Mouse (Mus musculus) embryonic fibroblast, embryonic 13.5 days (primary cell): ENCODE data around the gene Gm498. TPM values are rescaled to one million over a fixed set of nuclear protein-coding genes. Genes with fewer than 3 reads are reported as not detected.

Experiments used
- H3K27ac ChIP-seq: 2 replicates; pipeline ENCODE4 v1.5.1; 2012; ENCODE audit warnings: low read length, control low read depth, inconsistent platforms; ENCODE audit not compliant: insufficient read depth
- H3K4me1 ChIP-seq: 2 replicates; pipeline ENCODE4 v1.6.1; 2011; ENCODE audit warnings: low read length; ENCODE audit not compliant: control insufficient read depth, insufficient read depth
- H3K4me3 ChIP-seq: 2 replicates; pipeline ENCODE4 v1.5.1; 2011; ENCODE audit warnings: mild to moderate bottlenecking, control low read depth, low read length; ENCODE audit not compliant: insufficient read depth
- CTCF ChIP-seq: IDR thresholded peaks from 2 replicates; pipeline ENCODE4 v1.5.1; 2011; ENCODE audit warnings: mild to moderate bottlenecking, control low read depth, low read length, moderate library complexity, borderline replicate concordance; ENCODE audit not compliant: insufficient read depth
- POLR2A ChIP-seq: IDR thresholded peaks from 2 replicates; pipeline ENCODE4 v1.6.1; 2011; ENCODE audit warnings: low read depth, mild to moderate bottlenecking, control low read depth, low read length, moderate library complexity
- polyA plus RNA-seq: library from polyadenylated mRNA; stranded (reverse); fragments of >200 nt; gene quantifications from 2 replicates; pipeline ENCODE4 v1.2.4, GENCODE M21; 2011; ENCODE audit warnings: low read depth; ENCODE audit not compliant: missing spikeins, insufficient read length

Gm498 gene
- polyA plus RNA-seq, 1 experiment = not detected

DNA sequence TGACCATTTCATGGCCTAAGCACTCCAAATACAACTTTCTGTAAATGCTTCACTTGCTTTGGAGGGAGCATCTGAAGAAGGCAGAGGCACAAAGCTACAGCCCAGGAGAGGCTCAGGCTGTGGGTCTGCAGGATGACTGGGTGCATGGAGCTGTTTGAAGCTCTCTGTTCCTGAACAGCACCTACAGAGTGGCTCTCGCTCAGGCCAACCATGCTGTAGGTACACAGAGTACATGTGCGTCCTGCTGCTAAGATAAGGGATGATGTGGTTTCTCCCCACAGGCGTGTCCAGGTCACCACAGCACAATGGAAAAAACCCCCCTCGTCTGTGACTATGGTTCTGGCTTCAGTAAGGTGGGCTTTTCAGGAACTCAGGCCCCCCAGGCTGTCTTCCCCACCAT, 2.2 kb downstream of the Gm498 start:
- H3K27ac ChIP-seq = no peak overlapping the region
- TF ChIP-seq POLR2A (no peak), CTCF (no peak)
- H3K4me1 ChIP-seq = no peaks in the 10 kb centered on the region
- no peak overlapping the region for H3K4me3 ChIP-seq

DNA sequence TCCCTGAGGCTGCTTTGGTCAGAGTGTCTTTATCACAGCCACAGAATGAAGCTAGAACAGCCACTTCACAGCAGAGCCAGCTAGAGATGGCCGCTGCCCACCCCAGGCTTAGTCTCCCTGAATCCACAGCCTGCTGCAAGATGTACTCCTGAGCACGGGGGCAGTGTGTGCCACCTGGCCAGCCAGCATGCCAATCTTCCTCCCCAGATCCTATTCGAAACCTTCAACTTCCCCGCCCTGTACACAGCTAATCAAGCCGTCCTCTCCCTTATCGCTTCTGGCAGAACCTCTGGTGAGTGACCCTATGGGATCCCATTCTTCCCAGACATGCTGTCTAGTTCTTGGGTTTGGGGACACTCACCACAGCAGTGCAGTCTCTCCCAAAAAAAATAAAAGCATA, 17.1 kb downstream of the Gm498 start:
- Histone ChIP-seq H3K4me1 (no peaks in the 10 kb centered on the region), H3K27ac (no peak overlapping the region), H3K4me3 (no peak overlapping the region)
- TF ChIP-seq POLR2A (no peak), CTCF (no peak)

DNA sequence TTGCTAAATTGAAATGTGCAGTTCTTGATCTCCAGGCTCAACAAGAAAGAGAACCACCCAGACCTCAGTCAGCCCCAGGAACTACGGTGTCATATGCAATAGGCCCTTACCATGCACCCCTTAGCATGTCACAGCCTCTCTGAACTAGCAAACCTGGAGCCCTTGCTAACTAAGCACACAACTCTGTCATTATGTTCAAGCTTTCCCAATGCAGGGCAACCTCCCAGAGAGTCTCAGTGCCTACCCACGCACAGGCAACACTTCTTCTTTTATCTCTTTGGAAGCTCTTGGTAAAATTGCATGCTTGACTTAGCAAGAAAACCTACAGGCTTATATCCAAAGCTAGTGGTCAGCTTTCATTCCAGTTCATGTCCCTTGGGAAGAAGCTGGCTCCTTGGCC, 24.5 kb downstream of the Gm498 start:
- no peak overlapping the region for H3K27ac ChIP-seq
- TF ChIP-seq POLR2A = no peak
- TF ChIP-seq CTCF = no peak
- no peak overlapping the region for H3K4me3 ChIP-seq
- no peaks in the 10 kb centered on the region for H3K4me1 ChIP-seq

DNA sequence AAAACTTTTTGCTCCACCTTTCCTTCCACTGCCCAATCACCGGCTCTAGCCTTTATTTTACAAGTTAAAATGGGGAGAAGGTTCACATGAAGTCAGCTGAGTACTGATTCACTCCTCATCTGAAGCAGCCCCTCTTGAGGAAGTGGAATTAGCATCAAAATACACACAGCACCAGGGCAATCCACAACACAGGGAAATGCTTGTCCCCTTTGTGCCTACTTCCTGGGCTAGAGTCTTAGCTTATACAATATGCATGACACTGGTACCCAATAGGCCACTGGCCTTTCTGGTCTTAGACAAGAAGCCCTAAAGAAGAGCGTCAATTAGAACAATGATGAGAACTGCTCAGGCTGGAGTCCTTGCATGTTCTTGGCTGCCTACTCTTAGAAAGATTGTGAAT, 25.7 kb downstream of the Gm498 start:
- H3K27ac ChIP-seq = no peak overlapping the region
- TF ChIP-seq POLR2A (no peak), CTCF (no peak)
- no peaks in the 10 kb centered on the region for H3K4me1 ChIP-seq
- H3K4me3 ChIP-seq = no peak overlapping the region

DNA sequence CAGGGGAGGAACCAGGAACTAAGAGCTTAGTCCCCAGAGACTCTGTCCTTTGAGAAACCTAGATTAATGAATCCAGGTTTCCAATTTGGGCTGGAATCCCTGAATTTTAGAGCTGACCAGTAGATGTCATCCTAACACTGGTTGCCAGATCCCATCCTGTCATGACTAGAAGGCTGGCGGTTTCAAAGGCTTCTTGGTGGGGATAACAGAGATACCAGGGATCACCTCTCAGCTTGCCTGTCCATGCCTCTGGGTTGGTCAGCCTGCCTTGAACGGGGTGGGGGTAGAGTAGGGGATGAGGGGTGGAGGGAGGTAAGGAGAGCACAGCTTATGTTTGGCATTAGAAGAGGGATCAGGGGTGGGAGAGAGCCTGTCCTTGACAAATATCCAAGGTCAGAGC, 34.0 kb downstream of the Gm498 start:
- no peak for TF ChIP-seq CTCF
- Histone ChIP-seq H3K27ac (no peak overlapping the region), H3K4me3 (no peak overlapping the region), H3K4me1 (no peaks in the 10 kb centered on the region)

DNA sequence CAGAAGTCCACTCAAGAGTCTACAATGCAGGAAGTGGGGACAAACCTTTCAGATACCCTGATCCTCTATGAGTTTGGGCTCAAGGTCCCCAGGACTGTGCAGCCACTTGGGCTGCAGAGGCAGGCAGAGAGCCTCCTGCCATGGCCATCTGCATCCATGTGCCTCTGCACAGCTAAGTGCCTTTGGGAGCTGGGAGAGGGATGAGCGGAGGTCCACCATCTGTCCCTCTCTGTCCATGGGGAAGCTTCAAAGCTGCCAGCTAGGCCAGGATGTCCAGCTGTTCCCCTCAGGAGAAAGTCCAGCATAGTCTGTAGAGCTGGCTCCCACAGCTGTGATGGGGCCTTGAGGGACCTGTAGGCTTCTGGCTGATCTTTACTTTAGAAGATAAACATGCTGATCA, 38.5 kb downstream of the Gm498 start:
- no peak for TF ChIP-seq POLR2A
- no peak for TF ChIP-seq CTCF
- H3K4me1 ChIP-seq = no peaks in the 10 kb centered on the region
- H3K27ac ChIP-seq = no peak overlapping the region
- H3K4me3 ChIP-seq = no peak overlapping the region

DNA sequence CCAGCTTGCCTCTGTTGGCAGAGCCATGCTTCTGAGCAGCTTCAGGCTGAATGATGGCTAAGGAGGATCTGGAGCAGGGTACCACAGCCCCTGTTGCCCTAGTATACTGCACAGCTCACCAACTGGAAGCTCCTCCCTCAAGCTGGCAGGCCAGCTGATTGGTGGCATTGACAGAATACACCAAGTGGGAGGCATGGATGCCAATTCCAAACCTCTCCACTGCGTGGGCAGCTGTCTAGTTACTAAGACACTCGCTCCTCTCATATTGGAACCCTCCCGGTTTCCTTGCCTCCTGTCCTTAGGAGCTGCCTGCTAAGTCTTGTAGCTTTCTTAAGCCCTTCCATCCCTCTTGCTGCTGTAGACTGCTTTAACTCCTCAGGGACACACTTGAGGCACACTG, 39.0 kb downstream of the Gm498 start:
- Histone ChIP-seq H3K4me1 (no peaks in the 10 kb centered on the region), H3K4me3 (no peak overlapping the region), H3K27ac (no peak overlapping the region)
- TF ChIP-seq CTCF (no peak), POLR2A (no peak)

DNA sequence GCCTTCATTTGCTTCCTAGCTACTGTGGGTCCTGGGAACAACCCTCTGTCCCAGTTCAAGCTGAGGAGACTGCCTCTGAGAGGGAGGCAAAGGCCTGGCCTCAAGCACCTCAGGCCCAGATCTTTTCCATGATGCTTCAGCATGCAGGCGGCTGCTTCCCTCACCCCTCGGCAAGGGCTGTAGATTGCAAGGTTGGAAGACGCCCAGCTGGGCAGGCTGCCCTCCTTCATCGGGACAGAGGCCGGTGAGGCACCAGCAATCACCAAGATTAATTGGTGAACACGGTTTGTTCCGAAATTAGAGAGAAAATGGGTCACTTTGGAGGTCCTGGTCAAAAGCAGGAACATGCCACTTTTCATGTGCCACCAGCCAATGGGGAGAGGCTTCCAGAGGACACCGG, 47.0 kb downstream of the Gm498 start:
- no peak overlapping the region for H3K27ac ChIP-seq
- no peak overlapping the region for H3K4me3 ChIP-seq
- no peaks in the 10 kb centered on the region for H3K4me1 ChIP-seq
- TF ChIP-seq POLR2A = no peak
- TF ChIP-seq CTCF = no peak

DNA sequence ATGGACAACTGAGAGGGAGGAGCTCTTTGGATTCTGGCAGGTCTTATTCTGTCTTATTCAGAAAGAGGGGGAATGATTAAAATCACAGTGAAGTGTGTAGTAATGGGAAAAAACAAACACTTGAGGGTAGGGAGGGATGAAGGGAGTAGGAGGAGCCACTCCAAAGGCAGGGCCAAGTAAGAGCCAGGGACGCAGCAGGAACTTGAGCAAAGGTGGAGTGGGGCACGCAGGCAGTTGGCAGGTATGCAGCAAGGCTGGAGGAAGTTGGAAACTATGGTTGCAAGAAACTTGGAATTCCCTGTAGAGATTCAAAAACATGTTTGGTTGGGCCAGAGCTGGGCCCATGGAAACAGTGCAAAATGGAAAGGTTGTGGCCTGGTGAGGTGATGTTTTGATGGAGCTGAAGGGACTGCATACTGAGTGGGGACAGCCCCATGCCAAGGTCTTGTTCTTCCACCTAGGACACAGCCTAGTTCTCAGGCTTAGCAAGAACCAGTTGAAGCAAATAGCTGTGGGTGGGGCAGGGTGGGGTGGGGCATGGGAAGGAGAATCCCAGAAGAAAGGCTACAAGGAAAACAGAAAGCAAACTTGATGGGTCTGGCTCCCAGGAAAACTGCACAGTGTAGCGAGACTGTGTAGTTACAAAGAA, 52.5 kb downstream of the Gm498 start:
- Histone ChIP-seq H3K4me1 (no peaks in the 10 kb centered on the region), H3K27ac (no peak overlapping the region)

DNA sequence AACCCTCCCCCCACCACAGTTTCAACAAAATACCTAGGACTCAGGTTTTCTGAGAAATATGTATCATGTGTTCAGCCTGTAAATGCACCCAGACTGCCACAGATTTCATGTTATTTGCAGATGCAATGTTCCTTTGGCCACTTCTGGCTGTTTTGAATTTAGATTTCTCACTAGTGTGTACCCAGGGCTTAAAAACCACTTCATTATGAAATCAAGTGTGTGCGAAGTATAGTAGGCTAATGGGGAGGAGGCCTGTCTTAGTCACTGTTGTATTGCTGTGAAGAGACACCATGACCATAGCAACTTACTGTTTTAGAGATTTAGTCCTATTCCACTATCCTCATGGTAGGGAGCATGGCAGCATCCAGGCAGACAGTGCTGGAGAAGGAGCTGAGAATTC, 63.3 kb downstream of the Gm498 start:
- no peak overlapping the region for H3K4me3 ChIP-seq
- no peaks in the 10 kb centered on the region for H3K4me1 ChIP-seq
- H3K27ac ChIP-seq = no peak overlapping the region
- TF ChIP-seq POLR2A = no peak
- TF ChIP-seq CTCF = no peak

More for the DNA sequence above, 52.5 kb downstream of the Gm498 start:
- no peak overlapping the region for H3K4me3 ChIP-seq
- TF ChIP-seq CTCF (no peak), POLR2A (no peak)

DNA sequence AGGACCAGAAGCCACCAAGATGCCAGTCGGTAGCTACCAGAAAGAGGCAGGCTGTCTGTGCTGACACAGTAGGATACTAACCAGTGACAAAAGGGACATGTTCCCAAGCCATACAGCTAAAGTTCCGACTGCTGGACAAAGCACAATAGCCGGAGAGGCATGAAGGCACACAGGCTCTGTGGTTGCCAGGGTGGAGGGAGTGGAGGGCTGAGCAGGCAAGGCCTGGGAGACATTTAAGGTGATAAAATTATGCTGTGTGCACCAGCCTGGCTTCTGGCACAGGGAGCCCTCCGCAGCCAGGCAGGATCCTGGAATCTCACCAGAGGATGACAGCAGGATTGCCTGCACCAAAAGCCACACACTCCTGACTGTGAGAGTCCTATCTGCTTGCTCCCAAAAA, 72.0 kb downstream of the Gm498 start:
- H3K4me3 ChIP-seq = no peak overlapping the region
- TF ChIP-seq CTCF (no peak), POLR2A (no peak)
- H3K27ac ChIP-seq = no peak overlapping the region
- H3K4me1 ChIP-seq = no peaks in the 10 kb centered on the region
